Mouse (Mus musculus) kidney, postnatal 0 days (tissue): ENCODE results near the gene Col20a1. TPM values are rescaled to one million over a fixed set of nuclear protein-coding genes. Genes with fewer than 3 reads are reported as not detected.

Experiments used
- ATAC-seq: fragments of 200-750 bp; cut with Nextera tagmentation; replicated peaks from 2 replicates; pipeline ENCODE4 v1.8.0; 2017; ENCODE audit warnings: low read depth, moderate number of reproducible peaks, moderate TSS enrichment, moderate library complexity; ENCODE audit not compliant: low FRiP score
- DNase-seq: peaks from one replicate; pipeline ENCODE4 v3.0.0-alpha.2; 2016; ENCODE audit warnings: low spot score
- H3K27ac ChIP-seq: fragments of 300-500 bp; sonication (generic); 2 replicates; pipeline ENCODE4 v1.5.1; 2014; ENCODE audit warnings: mild to moderate bottlenecking
- H3K27me3 ChIP-seq: fragments of 300-500 bp; sonication (generic); 2 replicates; pipeline ENCODE4 v1.6.1; 2014; ENCODE audit warnings: low read length, mixed read lengths; ENCODE audit not compliant: insufficient read depth
- H3K36me3 ChIP-seq: fragments of 300-500 bp; sonication (generic); 2 replicates; pipeline ENCODE4 v1.6.1; 2014; ENCODE audit warnings: low read length, mixed read lengths; ENCODE audit not compliant: insufficient read depth
- H3K4me1 ChIP-seq: fragments of 300-500 bp; sonication (generic); replicated peaks from 2 replicates; pipeline ENCODE4 v1.6.1; 2014; ENCODE audit warnings: antibody characterized with exemption, low read length, mixed read lengths; ENCODE audit not compliant: insufficient read depth
- H3K4me2 ChIP-seq: fragments of 300-500 bp; sonication (generic); 2 replicates; pipeline ENCODE4 v1.6.1; 2014; ENCODE audit warnings: mild to moderate bottlenecking, low read length, moderate library complexity, mixed read lengths
- H3K4me3 ChIP-seq: fragments of 300-500 bp; sonication (generic); replicated peaks from 2 replicates; pipeline ENCODE4 v1.5.1; 2014; ENCODE audit warnings: low read depth, low read length
- H3K9ac ChIP-seq: fragments of 300-500 bp; sonication (generic); 2 replicates; pipeline ENCODE4 v1.6.1; 2014; ENCODE audit warnings: low read depth, low read length
- H3K9me3 ChIP-seq: fragments of 300-500 bp; sonication (generic); replicated peaks from 2 replicates; pipeline ENCODE4 v1.6.1; 2016; ENCODE audit warnings: low read length, inconsistent platforms, mixed read lengths
- CTCF ChIP-seq: IDR thresholded peaks from 2 replicates; pipeline ENCODE4 v1.5.1; 2016; ENCODE audit warnings: antibody characterized with exemption, low read depth, mild to moderate bottlenecking, moderate library complexity
- WGBS: fragments of 180-500 bp; shearing (Covaris S2); extraction: QIAGEN DNeasy Blood & Tissue Kit; methylation state at CpG from one replicate; pipeline ENCODE4 v1.1.7; 2014; 5-methylcytosine and 5-hydroxymethylcytosine counted together
- polyA plus RNA-seq: library from polyadenylated mRNA; unstranded; fragments of >200 nt; fragmentation: Nextera tagmentation; extraction: Ambion mirVana; gene quantifications from 2 replicates; pipeline ENCODE4 v1.2.1, GENCODE M21; 2015

Gene Col20a1
- polyA plus RNA-seq, 1 experiment from 2014 or later: 0.34 TPM

DNA sequence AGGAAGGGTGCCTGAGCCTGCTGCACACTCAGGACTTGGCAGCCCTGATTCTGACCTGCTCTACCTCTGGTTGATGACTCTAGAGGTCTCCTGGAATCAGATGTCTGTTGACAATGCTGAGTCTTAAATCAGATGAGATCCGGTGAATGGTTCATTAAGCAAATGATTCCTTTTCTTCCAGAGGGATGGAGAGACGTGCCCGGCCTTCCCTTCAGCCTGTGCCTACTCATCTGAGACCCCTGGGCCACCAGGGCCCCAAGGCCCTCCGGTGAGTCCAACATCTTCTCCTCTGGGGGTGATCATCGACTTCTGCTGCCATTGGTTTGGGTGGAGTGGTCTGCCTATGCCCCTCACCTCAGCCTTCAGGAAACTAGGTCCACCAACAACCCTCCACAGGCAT, 22.0 kb downstream of the Col20a1 start:
- Histone ChIP-seq H3K4me2 (no peak overlapping the region), H3K27me3 (no peaks in the 10 kb centered on the region), H3K9me3 (no peaks in the 10 kb centered on the region), H3K27ac (no peak overlapping the region), H3K36me3 (no peaks in the 10 kb centered on the region), H3K9ac (no peak overlapping the region), H3K4me3 (no peak overlapping the region), H3K4me1 (no peaks in the 10 kb centered on the region)
- ATAC-seq: 0 out of 2 replicates have a peak, but pooled peaks have one; percentile 12
- 52% methylated on average over 5 of the region's 5 CpGs for WGBS
- peak; percentile 35 for DNase-seq
- TF ChIP-seq CTCF: no peak

DNA sequence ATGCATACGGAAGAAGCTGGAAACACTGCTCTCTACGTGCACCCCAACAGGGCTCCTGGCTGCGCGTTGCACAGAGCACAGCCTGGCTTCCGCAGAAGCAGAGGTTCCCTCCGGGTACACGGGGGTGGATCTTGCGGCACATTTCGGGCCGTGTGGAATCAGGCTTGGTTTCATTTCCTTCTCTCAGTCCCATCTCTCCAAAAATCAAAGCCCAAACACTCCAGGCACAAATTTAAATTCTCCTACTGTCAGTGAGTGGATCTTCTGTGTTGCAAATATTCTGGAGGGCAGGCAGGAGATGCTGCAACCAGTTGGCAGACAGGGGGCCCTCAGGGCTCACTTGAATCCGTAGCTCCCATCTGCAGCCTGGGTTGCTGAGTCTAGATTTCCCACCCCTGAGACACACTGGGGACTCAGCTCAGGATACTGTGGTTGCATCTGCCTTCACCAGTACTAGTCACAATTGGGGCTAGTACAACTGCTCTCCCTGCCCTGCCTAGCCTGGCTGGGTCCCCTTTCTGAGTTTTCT, 45.1 kb downstream of the Col20a1 start:
- TF ChIP-seq CTCF: no peak
- H3K9ac ChIP-seq: no peak overlapping the region
- no peaks in the 10 kb centered on the region for H3K27me3 ChIP-seq
- DNase-seq: no peak
- no peak for ATAC-seq
- no peak overlapping the region for H3K4me3 ChIP-seq
- no peak overlapping the region for H3K4me2 ChIP-seq
- no peaks in the 10 kb centered on the region for H3K9me3 ChIP-seq
- no peaks in the 10 kb centered on the region for H3K4me1 ChIP-seq
- H3K27ac ChIP-seq: no peak overlapping the region
- H3K36me3 ChIP-seq: no peaks in the 10 kb centered on the region
- WGBS: 82% methylated on average over 11 of the region's 11 CpGs

DNA sequence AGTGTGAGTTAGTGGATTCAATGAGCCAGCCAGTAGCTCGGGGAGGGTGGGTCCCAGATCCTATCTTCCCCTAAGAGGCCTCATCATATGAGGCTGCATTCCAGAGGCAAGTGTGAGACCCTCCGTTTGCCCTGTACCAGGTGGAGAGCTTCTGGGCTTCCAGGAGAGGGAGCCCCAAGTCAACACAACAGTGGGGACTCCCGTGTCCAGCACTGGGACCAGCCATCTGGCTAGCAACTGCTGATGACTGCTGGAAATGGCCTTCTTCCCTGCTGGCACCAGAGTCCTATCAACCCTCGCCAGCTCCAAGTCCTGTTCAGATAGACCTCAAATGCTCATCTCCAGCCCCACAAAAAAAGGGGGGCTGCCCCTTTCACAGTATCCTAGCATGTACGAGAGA, 46.1 kb downstream of the Col20a1 start:
- TF ChIP-seq CTCF: peak; percentile 62

GRCm38 (mm10) chr2:181033310-181033709, 47.0 kb downstream of the Col20a1 start:
- WGBS: 60% methylated on average over 6 of the region's 6 CpGs
- no peaks in the 10 kb centered on the region for H3K9me3 ChIP-seq
- H3K4me2 ChIP-seq: no peak overlapping the region
- H3K27me3 ChIP-seq: no peaks in the 10 kb centered on the region
- DNase-seq (no peak), ATAC-seq (no peak)
- H3K9ac ChIP-seq: no peak overlapping the region
- no peaks in the 10 kb centered on the region for H3K36me3 ChIP-seq
- no peak overlapping the region for H3K4me3 ChIP-seq
- no peaks in the 10 kb centered on the region for H3K4me1 ChIP-seq
- no peak overlapping the region for H3K27ac ChIP-seq
- no peak for TF ChIP-seq CTCF

More for the DNA sequence above, 46.1 kb downstream of the Col20a1 start:
- H3K4me2 ChIP-seq: no peak overlapping the region
- no peak overlapping the region for H3K9ac ChIP-seq
- no peak overlapping the region for H3K27ac ChIP-seq
- WGBS: 48% methylated on average over 5 of the region's 5 CpGs
- no peaks in the 10 kb centered on the region for H3K27me3 ChIP-seq
- no peaks in the 10 kb centered on the region for H3K9me3 ChIP-seq
- no peak overlapping the region for H3K4me3 ChIP-seq
- H3K36me3 ChIP-seq: no peaks in the 10 kb centered on the region
- ATAC-seq: no peak
- no peaks in the 10 kb centered on the region for H3K4me1 ChIP-seq
- DNase-seq: no peak

DNA sequence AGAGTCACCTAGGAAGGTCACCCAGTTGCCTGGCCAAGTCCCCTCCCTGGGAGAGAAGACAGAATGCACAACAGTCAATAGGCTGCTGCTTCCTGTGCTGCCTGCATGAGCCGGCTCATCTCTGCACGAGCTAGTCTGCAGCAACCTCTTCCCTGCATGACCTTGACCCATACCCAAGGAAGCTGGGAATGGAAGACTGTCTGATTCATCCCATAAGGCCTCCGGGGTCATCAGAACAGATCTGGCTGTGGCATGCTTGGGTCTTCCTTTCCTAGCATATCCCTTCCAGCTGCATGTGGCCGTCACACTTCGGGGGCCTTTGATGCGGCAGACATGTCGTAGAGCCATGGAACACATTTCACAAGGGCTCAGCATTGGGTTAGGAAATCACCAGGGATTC, 48.9 kb downstream of the Col20a1 start:
- Histone ChIP-seq H3K4me1 (peaks cover 5% of the 10 kb centered on the region; the same call in 1 of the 2 replicates), H3K9me3 (no peaks in the 10 kb centered on the region), H3K27ac (no peak overlapping the region), H3K4me3 (no peak overlapping the region), H3K36me3 (no peaks in the 10 kb centered on the region), H3K9ac (no peak overlapping the region), H3K4me2 (no peak overlapping the region), H3K27me3 (0 out of 2 replicates have a peak, but pooled peaks cover 3% of the 10 kb centered on the region)
- TF ChIP-seq CTCF: no peak
- ATAC-seq: no peak
- WGBS: 70% methylated on average over 7 of the region's 7 CpGs
- DNase-seq: no peak

GRCm38 (mm10) chr2:181036561-181036960, 50.2 kb downstream of the Col20a1 start:
- Histone ChIP-seq H3K9ac (no peak overlapping the region), H3K27me3 (0 out of 2 replicates have a peak, but pooled peaks cover 10% of the 10 kb centered on the region), H3K36me3 (no peaks in the 10 kb centered on the region), H3K4me1 (peaks cover 5% of the 10 kb centered on the region; the same call in 1 of the 2 replicates), H3K9me3 (no peaks in the 10 kb centered on the region), H3K27ac (no peak overlapping the region), H3K4me3 (no peak overlapping the region), H3K4me2 (no peak overlapping the region)
- TF ChIP-seq CTCF: no peak
- DNase-seq (no peak), ATAC-seq (no peak)
- WGBS: 75% methylated on average over 6 of the region's 6 CpGs
